Mouse (Mus musculus): ENCODE results near the gene Cachd1.

DNA sequence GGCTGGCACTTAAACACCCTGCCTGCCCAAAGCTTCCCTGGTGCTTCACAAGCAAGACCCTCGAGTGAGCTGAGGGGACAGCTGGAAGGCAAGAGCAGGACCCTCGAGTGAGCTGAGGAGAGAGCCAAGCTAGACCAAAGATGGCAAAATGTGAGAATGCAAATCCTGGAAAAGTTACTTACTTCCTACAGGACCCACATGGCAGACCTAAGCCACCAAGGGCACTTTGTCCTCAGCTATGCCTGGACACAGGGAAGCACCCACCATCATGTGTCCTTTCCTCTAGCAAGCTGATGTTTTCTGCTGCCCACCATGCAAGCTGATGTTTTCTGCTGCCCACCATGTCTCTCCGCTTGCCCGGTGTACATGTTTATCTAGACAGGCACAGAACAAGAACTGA is 244.1 kb downstream of the Cachd1 start, which contains the start of gene Gm10577:
- TF ChIP-seq POLR2A (IDR thresholded peaks at IDR 0.05; ENCODE audit: insufficient read depth, low read depth, low read length) (no peak), CTCF (IDR thresholded peaks at IDR 0.05) (no peak)

Measured in heart, adult 2 months (tissue).